In the genomic region with DNA sequence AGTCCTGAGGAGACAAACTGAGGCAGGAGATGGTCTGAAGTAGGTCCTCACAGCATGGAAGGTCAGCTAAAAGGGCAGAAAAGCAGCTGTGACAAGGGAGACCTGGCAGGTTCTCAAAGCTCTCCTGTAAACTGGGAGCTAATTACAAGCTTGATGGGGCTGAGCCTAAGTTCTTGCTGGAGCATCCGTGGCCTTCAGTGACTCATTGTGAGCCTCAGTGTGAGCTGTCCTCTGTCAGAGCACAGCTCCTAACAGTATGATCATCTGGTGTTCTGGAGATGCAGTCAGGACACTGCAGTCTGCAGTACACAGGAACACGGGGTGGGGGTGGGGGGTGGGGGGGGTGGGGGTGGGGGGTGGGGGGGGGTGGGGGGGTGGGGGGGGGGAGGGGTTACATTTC, we compare ENCODE assay signal across 16 mouse cellular contexts. TPM values are rescaled to one million over a fixed set of nuclear protein-coding genes. Genes with fewer than 3 reads are reported as not detected.
DNase-seq lines count a peak whose midpoint lies in the region; ATAC-seq and TF ChIP-seq lines count a peak whose summit lies in the region.
"Had no signal": no experiment of that assay in that cellular context is flagged by ENCODE, and none has a peak within 500 bp of the region (broad histone marks: within the 10 kb centered on the region; RNA-seq: fewer than 3 reads in every experiment).

No protein-coding gene starts in this region.

- H3K27me3 ChIP-seq in hindbrain, embryonic 15.5 days: no peaks in the 10 kb centered on the region
- no peaks in the 10 kb centered on the region for H3K27me3 ChIP-seq in hindbrain, embryonic 16.5 days (replicated peaks; ENCODE audit: control insufficient read depth, insufficient read depth, low read length)
- no peaks in the 10 kb centered on the region for H3K27me3 ChIP-seq in Patski
- H3K27me3 ChIP-seq in small intestine, adult 2 months (ENCODE audit: control insufficient read depth, insufficient read depth, low read length): no peaks in the 10 kb centered on the region

- 0 out of 2 replicates have a peak, but pooled peaks have one; percentile 23 for ATAC-seq in hindbrain, embryonic 15.5 days (ENCODE audit: low FRiP score, low read depth)
- ATAC-seq in hindbrain, embryonic 16.5 days: no peak
- peak; percentile 70 for ATAC-seq in Patski

- H3K4me3 ChIP-seq in hindbrain, embryonic 15.5 days: no peak overlapping the region
- H3K4me3 ChIP-seq in hindbrain, embryonic 16.5 days (ENCODE audit: low read length): no peak overlapping the region
- H3K4me3 ChIP-seq in small intestine, adult 2 months (ENCODE audit: low read depth, low read length): no peak overlapping the region
- H3K4me3 ChIP-seq: forebrain, embryonic 10.5 days; megakaryocyte, embryonic 14.5 days had no signal

- TF ChIP-seq CTCF in Patski (IDR thresholded peaks at IDR 0.05): no peak
- TF ChIP-seq CTCF in small intestine, adult 2 months (IDR thresholded peaks at IDR 0.05; ENCODE audit: extremely low read depth, insufficient read length, insufficient replicate concordance, low read depth, low read length): no peak

- peak; percentile 71 for DNase-seq in adrenal gland, adult 2 months
- no peak for DNase-seq in adrenal gland, adult 18-20 months (ENCODE audit: low spot score in 2 of 2)
- DNase-seq in Patski (ENCODE audit: low read depth, low spot score): no peak
- no peak for DNase-seq in left cerebral cortex, postnatal 10 days (ENCODE audit: extremely low spot score in 1 of 2, low spot score in 2 of 2)
- DNase-seq in layer of hippocampus, adult 9-11 months: no peak
- DNase-seq: B cell, adult 2 months; cerebellum, adult 8-10 months; kidney, adult 9 months; right cerebral cortex, postnatal 4 days had no signal

- H3K9me3 ChIP-seq in hindbrain, embryonic 15.5 days: no peaks in the 10 kb centered on the region
- H3K9me3 ChIP-seq in hindbrain, embryonic 16.5 days (ENCODE audit: control insufficient read depth, low read length): no peaks in the 10 kb centered on the region
- H3K9me3 ChIP-seq: forebrain, embryonic 10.5 days; megakaryocyte, embryonic 14.5 days had no signal

- TF ChIP-seq POLR2A in small intestine, adult 2 months (IDR thresholded peaks at IDR 0.05; ENCODE audit: low read depth, low read length): no peak

- no peaks in the 10 kb centered on the region for H3K4me1 ChIP-seq in hindbrain, embryonic 15.5 days (replicated peaks)
- H3K4me1 ChIP-seq in hindbrain, embryonic 16.5 days (ENCODE audit: control insufficient read depth, insufficient read depth, low read depth, low read length): no peaks in the 10 kb centered on the region
- no peaks in the 10 kb centered on the region for H3K4me1 ChIP-seq in small intestine, adult 2 months (ENCODE audit: control insufficient read depth, insufficient read depth, insufficient read length, low read length)
- H3K4me1 ChIP-seq: forebrain, embryonic 10.5 days had no signal

- CTCF ChIA-PET in Patski (lab: Charles Lee): interaction anchor here (1.0 to 2.0 kb wide), 3 partner anchors 11 to 28 kb away, joined by 3 to 14 read pairs (median 3); no protein-coding TSS in a partner anchor

- peaks cover 12% of the 10 kb centered on the region for H3K36me3 ChIP-seq in hindbrain, embryonic 15.5 days
- no peaks in the 10 kb centered on the region for H3K36me3 ChIP-seq in hindbrain, embryonic 16.5 days (ENCODE audit: control insufficient read depth, insufficient read depth, low read length)
- peaks cover 2% of the 10 kb centered on the region; the same call in 1 of the 2 replicates for H3K36me3 ChIP-seq in small intestine, adult 2 months (ENCODE audit: control insufficient read depth, insufficient read depth, low read length)

- H3K4me2 ChIP-seq in hindbrain, embryonic 15.5 days: no peak overlapping the region
- no peak overlapping the region for H3K4me2 ChIP-seq in hindbrain, embryonic 16.5 days (ENCODE audit: low read length)
- H3K4me2 ChIP-seq: heart, embryonic 11.5 days had no signal

- POLR2A ChIA-PET in Patski (lab: Charles Lee): no interaction called here

- WGBS in hindbrain, embryonic 15.5 days: 25% methylated on average over 2 of the region's 2 CpGs
- WGBS in hindbrain, embryonic 16.5 days: 31% methylated on average over 2 of the region's 2 CpGs
- 40% methylated on average over 2 of the region's 2 CpGs for WGBS in small intestine, adult 2 months

- no peak overlapping the region for H3K27ac ChIP-seq in hindbrain, embryonic 15.5 days (replicated peaks)
- H3K27ac ChIP-seq in hindbrain, embryonic 16.5 days (ENCODE audit: low read depth, low read length): no peak overlapping the region
- 0 out of 2 replicates have a peak overlapping the region, but pooled peaks have one; percentile 7 for H3K27ac ChIP-seq in small intestine, adult 2 months (ENCODE audit: insufficient read depth, low read depth, low read length)
- H3K27ac ChIP-seq: forebrain, embryonic 10.5 days; liver, embryonic 14.5 days had no signal

- H3K9ac ChIP-seq in hindbrain, embryonic 15.5 days: no peak overlapping the region
- H3K9ac ChIP-seq in hindbrain, embryonic 16.5 days (ENCODE audit: low read depth, low read length): no peak overlapping the region
- H3K9ac ChIP-seq: liver, embryonic 14.5 days had no signal

- in situ Hi-C loops in Patski (cut with MboI; ENCODE audit: low pct_unique_long_range_greater_than_20kb): no loop called here

- intact Hi-C loops in left cerebral cortex, postnatal 10 days (cut with DNase I): no loop called here

RNA-seq across cellular contexts. Expression of a gene that starts 32.2 kb away (rescaled TPM):
- 10 to 100 TPM; 59.1 to 67.9 TPM for total RNA-seq in adrenal gland, adult 2 months (2021)
- polyA plus RNA-seq in adrenal gland, adult 2 months (2012; rRNA removed): 12.5 and 16.7 TPM in 2 replicates
- total RNA-seq in adrenal gland, adult 18-20 months (2021): 10 to 100 TPM; 58.3 to 69.8 TPM
- 146 and 152 TPM in 2 replicates for polyA plus RNA-seq in hindbrain, embryonic 15.5 days (2015; fragmentation: Nextera tagmentation; extraction: Ambion mirVana)
- polyA plus RNA-seq in hindbrain, embryonic 16.5 days (2015; fragmentation: Nextera tagmentation; extraction: Ambion mirVana): 139 and 143 TPM in 2 replicates
- polyA plus RNA-seq in Patski (2021): 56.3 TPM
- polyA plus RNA-seq in small intestine, adult 2 months (2012; rRNA removed): 5.3 and 12.2 TPM in 2 replicates
- 100 to 1,000 TPM; 126 TPM for total RNA-seq in left cerebral cortex, postnatal 10 days (2021)
